Mouse (Mus musculus) neutrophil, adult 5-6 weeks (primary cell): ENCODE measurements around the gene Tmem63a. TPM values are rescaled to one million over a fixed set of nuclear protein-coding genes. Genes with fewer than 3 reads are reported as not detected.
"Not testable (repeated sequence)": the region's sequence is repeated elsewhere in the genome, so short reads cannot be mapped to it uniquely, and the experiment has no call there.

Experiments
- ATAC-seq: fragments of 151-379, 151-347 bp; 2 replicates; pipeline ENCODE4 v1.8.0; 2017; ENCODE audit warnings: mild to moderate bottlenecking, moderate TSS enrichment; ENCODE audit not compliant: insufficient number of reproducible peaks, poor library complexity, low FRiP score, severe bottlenecking; ENCODE audit errors: extremely low read depth
- total RNA-seq: library from RNA; stranded (forward); fragments of 200-1000 nt; gene quantifications from 2 replicates; pipeline ENCODE4 v1.2.3, GENCODE M21; 2017

Tmem63a gene
- total RNA-seq, 1 experiment from 2014 or later, result 14.9 TPM

- no peak for ATAC-seq
These were observed 10.1 kb downstream of the Tmem63a start for GRCm38 (mm10) chr1:180952085-180952746.

- no peak for ATAC-seq
These were observed 10.7 kb downstream of the Tmem63a start for GRCm38 (mm10) chr1:180952808-180953207.

DNA sequence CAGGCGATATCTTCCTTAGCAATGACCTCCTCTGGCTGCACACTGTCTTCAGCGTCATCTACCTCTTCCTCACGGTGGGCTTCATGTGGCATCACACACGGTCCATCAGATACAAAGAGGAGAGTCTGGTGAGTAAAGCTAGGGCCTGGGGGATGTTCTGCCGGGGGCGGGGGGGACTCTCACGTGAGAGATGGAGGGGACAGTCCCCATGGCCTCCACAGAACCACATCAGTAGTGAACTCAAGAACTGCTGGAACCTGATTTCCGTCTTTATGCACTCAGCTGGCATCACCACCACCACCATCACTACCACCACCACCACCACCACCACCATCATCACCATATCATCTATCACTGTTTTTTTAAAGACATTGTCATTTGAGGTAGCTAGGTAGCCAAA, 14.3 kb downstream of the Tmem63a start:
- ATAC-seq, result no peak

DNA sequence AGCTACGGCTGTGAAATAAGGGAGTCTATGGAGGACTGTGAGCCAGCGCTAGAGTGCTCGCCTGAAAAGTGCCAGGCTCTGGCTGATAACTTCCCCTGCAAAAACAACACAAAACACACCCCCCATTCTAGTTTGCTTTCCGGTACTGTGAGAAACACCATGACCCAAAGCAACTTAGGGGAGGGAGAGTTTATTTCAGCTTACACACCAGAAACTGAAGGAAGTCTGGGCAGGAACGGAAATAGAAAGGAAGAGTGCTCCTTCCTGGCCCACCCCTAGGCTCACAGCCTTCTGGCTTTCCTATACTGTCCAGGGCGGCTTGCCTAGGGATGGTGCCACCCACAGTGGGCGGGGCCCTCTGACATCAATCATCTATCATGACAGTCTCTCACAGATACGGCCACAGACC, 14.8 kb downstream of the Tmem63a start:
- no peak for ATAC-seq

DNA sequence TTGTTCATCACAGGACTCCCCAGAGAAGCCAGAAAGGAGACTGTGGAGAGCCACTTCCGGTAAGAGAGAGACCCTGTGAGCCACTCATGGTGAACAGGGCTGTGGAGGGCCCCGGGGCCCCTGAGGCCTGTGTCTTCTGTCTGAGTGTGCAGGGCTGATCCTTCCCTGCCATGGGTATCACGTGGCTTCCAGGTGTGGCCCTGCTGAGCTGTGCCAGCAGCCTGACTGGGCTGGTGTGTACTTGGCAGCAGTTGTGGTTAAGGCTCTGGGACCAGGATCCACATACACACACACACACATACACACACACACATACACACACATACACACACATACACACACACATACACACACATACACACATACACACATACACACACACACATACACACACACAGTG, 15.8 kb downstream of the Tmem63a start:
- ATAC-seq, result no peak

DNA sequence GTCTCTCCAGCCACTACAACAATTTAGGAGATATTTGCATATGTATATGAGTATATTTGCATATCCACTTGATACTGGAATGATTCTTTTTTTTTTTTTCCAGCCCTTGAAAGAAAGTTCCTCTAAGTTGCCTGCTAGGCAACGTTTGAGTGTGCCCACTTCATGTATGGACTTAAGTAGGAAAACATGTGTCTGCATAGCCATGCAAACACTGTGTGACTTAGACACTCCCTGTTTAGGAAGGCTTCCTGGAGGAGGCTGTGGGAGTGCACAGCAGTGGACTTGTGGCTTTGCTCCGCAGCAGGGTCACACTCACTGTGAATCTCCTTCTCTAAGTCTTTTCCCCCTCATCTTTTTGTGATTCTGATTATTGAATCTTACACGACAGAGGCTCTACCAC, 16.7 kb downstream of the Tmem63a start:
- ATAC-seq, result no peak

DNA sequence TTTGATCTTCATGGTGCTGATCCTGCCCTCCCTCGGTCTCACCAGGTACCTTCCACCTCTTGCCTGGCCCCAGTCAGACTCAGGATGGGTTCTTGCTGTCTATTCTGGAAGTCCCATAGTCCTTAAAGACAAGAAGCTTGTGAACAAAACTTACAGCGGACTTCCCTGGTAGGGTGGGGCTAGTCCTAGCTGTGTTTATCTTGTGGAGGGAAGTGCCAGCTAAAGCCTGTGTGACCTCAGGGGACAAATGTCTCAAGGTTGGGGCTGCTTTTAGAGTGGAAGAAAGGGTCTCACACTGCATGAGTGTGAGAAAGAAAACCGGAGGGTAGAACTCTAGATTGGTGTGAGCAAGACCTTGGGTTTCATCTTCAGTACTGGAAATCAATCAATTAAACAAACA, 23.6 kb downstream of the Tmem63a start:
- no peak for ATAC-seq

DNA sequence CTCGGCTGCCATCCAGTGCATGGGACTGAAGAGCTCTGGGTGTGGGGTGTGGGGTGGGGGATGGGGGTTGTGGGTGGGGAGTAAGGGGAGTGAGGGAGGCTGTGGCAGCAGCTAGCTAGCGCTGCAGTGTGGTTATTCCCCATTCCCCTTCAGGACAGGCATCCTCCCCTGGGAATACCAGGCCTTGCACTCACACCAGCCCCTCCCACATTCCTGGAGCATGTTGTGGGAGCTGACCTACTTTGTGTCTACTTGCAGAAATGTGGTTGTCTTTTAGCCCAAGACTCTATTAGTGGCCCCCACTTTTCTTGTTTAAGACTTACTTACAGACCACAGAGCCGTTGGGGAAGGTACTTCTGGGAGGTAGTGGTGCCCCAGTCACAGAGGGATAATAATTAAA, 24.4 kb downstream of the Tmem63a start:
- ATAC-seq, result no peak

DNA sequence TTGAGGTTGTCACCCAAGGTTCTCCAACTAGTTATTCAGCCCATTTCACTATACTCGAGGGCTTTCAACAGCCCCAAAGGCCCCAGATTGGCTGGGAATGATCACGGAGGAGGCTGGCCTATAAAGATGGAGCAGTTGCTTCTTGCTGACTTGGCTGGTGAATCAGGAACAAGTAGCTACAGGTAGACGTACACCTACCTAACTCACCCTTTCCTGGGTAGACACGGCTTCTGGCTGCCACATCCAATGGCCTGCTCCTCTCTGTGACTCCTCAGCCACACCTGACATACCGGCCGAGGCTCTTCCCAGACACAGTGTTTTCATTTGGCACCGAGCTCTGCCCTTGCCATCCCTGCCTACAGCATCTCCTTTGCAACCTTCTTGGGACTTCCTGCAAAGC, 25.1 kb downstream of the Tmem63a start:
- no peak for ATAC-seq

DNA sequence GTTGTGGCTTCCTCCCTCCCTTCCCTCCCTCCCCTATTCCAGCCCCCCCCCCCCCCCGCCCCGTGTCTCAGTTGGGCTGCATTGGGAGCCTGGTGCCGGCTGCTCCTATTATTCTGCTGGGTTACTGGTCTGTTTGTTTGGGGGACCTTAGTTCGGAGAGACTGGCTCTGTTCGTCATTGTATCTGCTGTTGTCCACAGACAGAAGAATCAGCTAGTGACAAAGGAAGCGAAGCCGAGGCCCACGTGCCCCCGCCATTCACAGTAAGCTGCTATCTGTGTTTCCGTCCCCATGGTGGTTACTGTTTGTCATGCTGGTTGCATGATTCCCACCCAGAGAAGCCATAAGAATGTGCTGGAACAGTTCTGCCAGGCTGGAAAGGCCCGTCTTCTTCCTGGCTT, 30.8 kb downstream of the Tmem63a start:
- no peak for ATAC-seq

DNA sequence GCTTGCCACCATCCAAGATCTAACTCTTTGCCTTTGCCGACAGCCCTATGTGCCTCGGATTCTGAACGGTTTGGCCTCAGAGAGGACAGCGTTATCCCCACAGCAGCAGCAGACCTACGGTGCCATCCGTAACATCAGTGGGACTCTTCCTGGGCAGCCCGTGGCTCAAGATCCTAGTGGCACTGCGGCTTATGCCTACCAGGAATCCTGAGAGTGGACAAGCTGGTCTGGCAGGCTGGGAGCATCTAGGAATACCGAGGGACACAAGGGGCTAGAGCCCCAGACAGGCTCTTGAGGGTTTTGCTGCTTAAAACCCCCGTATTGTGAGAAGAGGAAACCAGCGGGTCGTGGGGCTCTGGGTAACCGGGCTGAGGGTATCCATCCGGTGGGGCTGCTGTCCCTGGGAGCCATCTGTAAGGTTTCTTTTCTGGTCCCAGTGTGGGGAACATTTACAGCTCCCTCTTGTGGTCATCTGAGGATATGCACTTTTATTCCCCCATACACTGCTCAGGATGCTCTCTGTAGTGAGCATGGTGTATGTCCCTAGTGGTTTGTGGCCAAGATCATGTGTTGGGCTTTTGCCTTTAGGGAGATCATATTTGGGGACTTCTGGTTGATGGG, 32.1 kb downstream of the Tmem63a start:
- ATAC-seq, result peak; percentile 65

GRCm38 (mm10) chr1:180976110-180976679, 34.1 kb downstream of the Tmem63a start:
- peak; percentile 47 for ATAC-seq

DNA sequence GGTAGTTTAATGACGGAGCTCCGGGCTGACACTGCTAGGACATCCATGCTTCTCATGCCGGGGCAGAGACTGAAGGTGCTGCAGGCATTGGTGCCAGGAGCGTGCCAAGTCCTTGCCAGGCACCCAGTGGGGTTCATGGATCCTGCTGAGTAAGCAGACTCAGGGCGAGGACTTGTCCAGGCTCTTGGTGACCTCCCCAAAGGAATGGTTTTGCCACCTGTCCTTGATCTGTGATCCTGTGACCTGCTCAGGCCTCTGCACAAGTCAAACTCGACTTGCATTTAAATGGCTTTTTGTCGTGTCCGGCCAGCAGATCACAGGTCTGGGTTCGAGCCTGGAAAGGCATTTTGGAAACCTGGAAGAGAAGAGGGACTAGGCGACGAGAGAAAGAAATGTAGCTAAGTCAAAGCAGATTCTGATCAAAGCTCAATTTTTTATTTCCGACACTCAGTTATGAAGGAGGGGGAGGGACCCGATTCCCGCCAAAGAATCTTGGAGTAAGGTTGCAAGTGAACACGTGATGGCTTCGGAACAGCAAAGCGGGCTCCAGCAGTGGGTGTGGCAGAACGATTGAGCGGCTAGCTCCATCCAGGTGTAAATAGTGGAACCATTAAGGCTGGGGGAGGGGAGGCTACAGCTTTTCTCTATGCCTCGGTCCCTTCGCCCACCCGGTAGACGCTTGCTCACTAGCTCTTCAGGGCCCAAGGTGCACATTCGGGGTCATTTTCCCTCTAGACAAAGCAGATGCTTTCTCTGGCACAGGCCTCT, 37.5 kb downstream of the Tmem63a start:
- ATAC-seq, result no peak

DNA sequence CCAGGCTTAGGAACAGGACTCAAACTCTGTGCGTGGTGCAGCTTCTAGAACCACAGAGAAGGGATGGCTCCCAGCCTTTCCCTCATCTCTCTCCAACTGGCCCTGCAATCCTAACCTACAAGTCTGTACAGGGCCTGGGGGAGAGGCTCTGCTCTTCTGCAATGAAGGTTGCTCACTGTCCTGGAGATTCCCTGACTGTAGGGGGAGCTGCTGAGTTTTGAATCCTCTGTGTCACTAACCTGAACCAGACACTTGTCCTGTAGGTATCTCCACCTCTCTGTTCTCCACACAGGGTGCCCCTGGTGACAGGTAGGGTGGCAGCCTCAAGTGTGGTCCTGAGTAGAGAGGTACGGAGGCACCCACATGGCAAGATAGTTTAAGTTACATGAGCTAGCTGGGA, 38.3 kb downstream of the Tmem63a start:
- peak; percentile 42; the same call in 1 of the 2 replicates for ATAC-seq

- not testable (repeated sequence) for ATAC-seq
These were observed 39.3 kb downstream of the Tmem63a start for GRCm38 (mm10) chr1:180981298-180982046.

- no peak for ATAC-seq
These were observed 44.6 kb downstream of the Tmem63a start for GRCm38 (mm10) chr1:180986701-180987100.

DNA sequence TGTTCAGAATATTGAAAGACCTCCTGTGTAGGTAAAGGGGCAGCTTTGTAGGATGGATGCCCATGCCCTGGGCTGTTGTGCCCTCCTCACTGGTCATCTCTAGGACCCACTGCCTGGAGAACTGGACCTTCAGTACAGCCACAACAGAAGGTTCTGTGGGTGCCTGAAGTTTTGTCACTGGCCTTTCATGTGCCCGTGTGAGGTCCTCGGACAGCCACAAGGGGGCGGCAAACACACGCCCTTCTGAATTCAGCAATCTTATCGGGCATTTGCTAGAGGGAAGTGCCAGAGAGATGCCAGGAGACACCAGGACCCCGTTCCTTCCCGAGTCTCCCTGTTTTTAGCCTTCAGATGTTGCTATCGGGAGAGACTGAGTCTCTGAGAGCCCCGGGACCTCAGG, 45.6 kb downstream of the Tmem63a start:
- peak; percentile 70 for ATAC-seq

GRCm38 (mm10) chr1:180990671-180991070, 48.5 kb downstream of the Tmem63a start:
- no peak for ATAC-seq

DNA sequence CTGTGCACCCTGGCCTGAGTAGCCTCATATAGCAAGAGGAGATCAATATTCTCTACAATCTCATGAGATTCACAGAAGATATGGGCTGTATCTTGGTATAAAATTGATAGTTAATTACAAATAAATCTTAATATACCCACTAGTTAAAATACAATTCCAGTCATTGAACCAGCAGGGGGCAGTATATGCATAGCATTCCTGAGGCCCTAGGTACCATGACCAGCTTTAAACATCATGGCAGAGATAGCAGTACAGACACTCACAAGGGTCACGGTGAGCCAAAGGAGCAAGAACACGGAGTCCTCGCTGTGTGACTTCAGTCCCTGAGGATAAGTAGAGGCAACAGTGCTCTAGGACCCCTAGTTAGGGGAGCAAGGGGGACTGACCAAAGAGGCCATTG, 50.0 kb downstream of the Tmem63a start:
- no peak for ATAC-seq
